Mouse (Mus musculus): ENCODE data around the gene Adgrd1. TPM values are rescaled to one million over a fixed set of nuclear protein-coding genes. Genes with fewer than 3 reads are reported as not detected.

Gene Adgrd1
- total and polyA plus RNA-seq, 2 experiments from 2014 or later, result 0.17 to 0.77 TPM

DNA sequence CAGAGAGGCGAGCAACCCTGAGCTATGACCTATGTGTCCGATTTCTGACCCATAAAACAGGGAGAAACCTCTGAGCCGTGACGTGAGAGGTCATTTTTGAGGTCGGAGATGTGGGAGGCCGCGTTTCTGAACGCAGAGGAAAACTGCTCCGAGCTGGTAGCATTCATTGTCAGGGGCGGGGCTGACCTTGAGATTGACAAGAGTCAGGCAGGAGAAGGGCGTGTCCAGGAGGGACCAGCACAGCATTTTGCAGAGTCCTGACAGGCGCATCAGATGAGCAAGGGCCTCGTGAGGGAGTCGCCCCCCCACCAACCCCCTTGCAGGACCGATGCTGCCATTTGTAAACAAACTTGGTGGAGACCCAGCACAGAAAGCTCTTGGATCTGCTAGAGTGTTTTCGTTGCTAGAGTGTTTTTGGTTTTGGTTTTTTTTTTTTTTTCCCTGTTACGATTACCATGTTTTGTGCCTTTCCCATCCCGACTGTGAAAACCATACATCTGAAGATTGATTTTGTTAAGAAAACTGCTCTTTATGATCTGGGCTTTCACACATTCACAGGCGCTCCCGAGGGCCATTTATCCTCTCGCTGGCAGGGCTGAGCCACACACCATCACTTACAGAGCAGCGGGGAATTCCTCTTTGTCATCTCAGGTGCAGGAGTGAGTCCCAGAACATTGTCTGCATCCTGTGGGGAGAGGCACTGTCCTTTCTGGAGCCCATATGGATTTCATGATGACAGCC, 121.1 kb downstream of the Adgrd1 start:
- Histone ChIP-seq H3K9me3 (ENCODE audit: low read length) (no peaks in the 10 kb centered on the region), H3K36me3 (ENCODE audit: insufficient read depth, low read length) (no peaks in the 10 kb centered on the region), H3K27me3 (ENCODE audit: insufficient read depth, low read length) (no peaks in the 10 kb centered on the region), H3K4me3 (ENCODE audit: low read depth, low read length) (no peak overlapping the region), H3K9ac (replicated peaks; ENCODE audit: low read length, poor library complexity, severe bottlenecking) (no peak overlapping the region), H3K4me2 (ENCODE audit: low read depth, low read length, poor library complexity, severe bottlenecking) (no peak overlapping the region), H3K27ac (ENCODE audit: low read depth, low read length) (no peak overlapping the region), H3K4me1 (ENCODE audit: insufficient read depth, low read length) (peaks cover 13% of the 10 kb centered on the region; the same call in 1 of the 2 replicates)
- DNase-seq (ENCODE audit: low spot score), result no peak
- ATAC-seq (ENCODE audit: low FRiP score), result no peak
- no peak for TF ChIP-seq CTCF (IDR thresholded peaks at IDR 0.05)
- 17% methylated on average over 22 of the region's 22 CpGs for WGBS

DNA sequence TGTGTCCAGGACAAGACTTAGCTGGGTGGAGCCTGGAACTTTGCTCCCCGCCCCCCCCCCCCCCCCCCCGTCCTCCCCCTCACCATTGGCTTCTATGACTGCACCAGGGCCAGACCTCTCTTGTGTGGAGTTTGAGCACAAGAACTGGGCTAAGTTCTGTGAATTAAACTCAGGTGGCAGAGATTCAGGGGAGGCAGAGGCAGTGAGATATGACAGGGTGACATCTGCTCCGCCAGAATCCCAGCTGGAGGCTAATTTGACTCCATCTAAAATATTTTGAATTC, 121.6 kb downstream of the Adgrd1 start:
- Histone ChIP-seq H3K27me3 (ENCODE audit: insufficient read depth, low read length) (no peaks in the 10 kb centered on the region), H3K9ac (replicated peaks; ENCODE audit: low read length, poor library complexity, severe bottlenecking) (no peak overlapping the region), H3K4me1 (ENCODE audit: insufficient read depth, low read length) (peaks cover 13% of the 10 kb centered on the region; the same call in 1 of the 2 replicates), H3K4me3 (ENCODE audit: low read depth, low read length) (no peak overlapping the region), H3K27ac (ENCODE audit: low read depth, low read length) (no peak overlapping the region), H3K9me3 (ENCODE audit: low read length) (no peaks in the 10 kb centered on the region), H3K4me2 (ENCODE audit: low read depth, low read length, poor library complexity, severe bottlenecking) (no peak overlapping the region), H3K36me3 (ENCODE audit: insufficient read depth, low read length) (no peaks in the 10 kb centered on the region)
- peak; percentile 38 for DNase-seq (ENCODE audit: low spot score)
- WGBS, result 29% methylated on average over 1 of the region's 3 CpGs
- no peak for ATAC-seq (ENCODE audit: low FRiP score)
- TF ChIP-seq CTCF (IDR thresholded peaks at IDR 0.05), result no peak

DNA sequence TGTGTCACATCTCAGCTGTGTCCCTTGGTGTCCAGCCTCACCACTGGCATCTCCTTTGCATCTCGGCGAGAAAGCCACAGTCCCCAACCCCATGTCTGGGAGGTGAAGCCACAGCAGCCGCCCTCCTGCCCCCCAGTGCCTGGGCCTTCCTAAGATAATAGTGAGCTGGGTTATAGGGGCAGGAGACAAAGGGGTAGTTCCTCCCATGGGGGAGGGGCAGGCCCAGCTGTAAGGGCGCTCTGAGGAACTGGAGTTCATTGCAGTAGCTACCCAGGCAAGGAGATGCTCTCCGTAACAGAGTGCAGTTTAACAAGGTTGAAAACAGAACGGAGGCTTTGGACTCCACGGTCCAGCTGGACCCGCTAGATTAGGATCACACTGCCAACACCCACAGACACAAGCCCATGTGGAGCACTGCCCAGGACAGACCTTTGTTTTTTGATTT, 122.0 kb downstream of the Adgrd1 start:
- no peak for TF ChIP-seq CTCF (IDR thresholded peaks at IDR 0.05)
- Histone ChIP-seq H3K9me3 (ENCODE audit: low read length) (no peaks in the 10 kb centered on the region), H3K9ac (replicated peaks; ENCODE audit: low read length, poor library complexity, severe bottlenecking) (no peak overlapping the region), H3K27ac (ENCODE audit: low read depth, low read length) (no peak overlapping the region), H3K4me3 (ENCODE audit: low read depth, low read length) (no peak overlapping the region), H3K4me2 (ENCODE audit: low read depth, low read length, poor library complexity, severe bottlenecking) (no peak overlapping the region), H3K27me3 (ENCODE audit: insufficient read depth, low read length) (no peaks in the 10 kb centered on the region), H3K36me3 (ENCODE audit: insufficient read depth, low read length) (no peaks in the 10 kb centered on the region), H3K4me1 (ENCODE audit: insufficient read depth, low read length) (peaks cover 13% of the 10 kb centered on the region; the same call in 1 of the 2 replicates)
- no peak for DNase-seq (ENCODE audit: low spot score)
- peak; percentile 27; the same call in 1 of the 2 replicates for ATAC-seq (ENCODE audit: low FRiP score)
- WGBS, result 14% methylated on average over 8 of the region's 8 CpGs

DNA sequence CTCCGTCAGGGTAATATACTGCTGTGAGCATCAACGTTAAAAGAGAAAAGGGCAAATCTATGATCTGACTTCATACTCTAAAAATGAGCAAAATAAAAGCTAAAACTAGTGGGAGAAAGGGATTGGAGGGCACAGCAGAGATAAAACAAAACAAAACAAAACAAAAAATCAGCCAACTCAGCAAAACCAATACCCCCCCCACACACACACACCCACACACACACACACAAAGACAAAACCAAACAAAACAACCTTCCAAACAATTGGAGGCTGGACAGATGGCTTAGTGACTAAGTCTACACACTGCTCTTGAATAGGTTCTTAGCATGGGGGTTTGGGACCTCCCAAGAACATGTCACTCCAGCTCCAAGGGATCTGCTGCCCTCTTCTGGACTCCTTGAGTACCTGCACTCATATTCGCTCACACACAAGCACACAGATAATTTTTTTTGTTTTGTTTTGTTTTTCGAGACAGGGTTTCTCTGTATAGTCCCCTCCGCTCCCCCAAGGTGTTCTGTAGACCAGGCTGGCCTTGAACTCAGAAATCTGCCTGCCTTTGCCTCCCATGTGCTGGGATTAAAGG, 122.7 kb downstream of the Adgrd1 start:
- Histone ChIP-seq H3K4me2 (ENCODE audit: low read depth, low read length, poor library complexity, severe bottlenecking) (no peak overlapping the region), H3K27ac (ENCODE audit: low read depth, low read length) (no peak overlapping the region), H3K9me3 (ENCODE audit: low read length) (no peaks in the 10 kb centered on the region), H3K27me3 (ENCODE audit: insufficient read depth, low read length) (no peaks in the 10 kb centered on the region), H3K4me3 (ENCODE audit: low read depth, low read length) (no peak overlapping the region), H3K9ac (replicated peaks; ENCODE audit: low read length, poor library complexity, severe bottlenecking) (no peak overlapping the region), H3K4me1 (ENCODE audit: insufficient read depth, low read length) (peaks cover 8% of the 10 kb centered on the region), H3K36me3 (ENCODE audit: insufficient read depth, low read length) (no peaks in the 10 kb centered on the region)
- ATAC-seq (ENCODE audit: low FRiP score), result no peak
- DNase-seq (ENCODE audit: low spot score), result no peak
- TF ChIP-seq CTCF (IDR thresholded peaks at IDR 0.05), result peak; percentile 45; the same call in 1 of the 2 replicates
- 77% methylated on average over 5 of the region's 5 CpGs for WGBS

DNA sequence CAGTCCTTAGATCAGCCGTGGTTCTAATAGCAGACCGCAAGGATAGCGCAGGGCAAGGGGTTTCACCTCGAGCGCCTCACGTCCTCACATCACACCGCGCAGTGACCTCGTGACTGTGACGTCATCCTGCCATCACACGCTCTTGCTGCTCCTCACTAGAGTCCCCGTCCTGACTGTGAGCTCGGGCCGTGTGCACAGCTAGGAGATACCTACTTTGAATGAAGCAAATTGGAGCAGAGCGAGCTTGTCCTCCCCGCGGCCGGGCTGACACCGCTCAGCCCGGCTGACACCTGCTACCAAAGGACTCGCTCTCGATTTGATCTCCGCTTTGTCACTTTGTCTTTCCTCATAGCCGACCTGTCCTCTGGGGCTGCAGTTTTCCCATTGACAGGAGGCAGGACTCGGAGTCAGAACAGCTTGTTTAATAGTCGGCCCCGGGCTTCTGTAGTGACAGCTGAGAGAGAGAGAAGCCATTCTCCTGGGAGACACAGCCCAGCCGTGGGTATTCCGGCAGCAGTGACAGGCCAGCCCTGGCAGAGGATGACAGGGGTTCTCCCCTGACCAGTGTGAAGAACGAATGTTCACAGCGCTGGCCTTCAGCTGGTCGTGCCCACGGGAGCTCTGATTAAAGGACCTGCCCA, 129.4 kb downstream of the Adgrd1 start:
- Histone ChIP-seq H3K9ac (replicated peaks; ENCODE audit: low read length, poor library complexity, severe bottlenecking) (no peak overlapping the region), H3K4me2 (ENCODE audit: low read depth, low read length, poor library complexity, severe bottlenecking) (no peak overlapping the region), H3K27ac (ENCODE audit: low read depth, low read length) (no peak overlapping the region), H3K4me3 (ENCODE audit: low read depth, low read length) (no peak overlapping the region), H3K36me3 (ENCODE audit: insufficient read depth, low read length) (no peaks in the 10 kb centered on the region), H3K4me1 (ENCODE audit: insufficient read depth, low read length) (peaks cover 4% of the 10 kb centered on the region; the same call in 1 of the 2 replicates), H3K9me3 (ENCODE audit: low read length) (no peaks in the 10 kb centered on the region), H3K27me3 (ENCODE audit: insufficient read depth, low read length) (no peaks in the 10 kb centered on the region)
- DNase-seq (ENCODE audit: low spot score), result no peak
- 66% methylated on average over 33 of the region's 33 CpGs for WGBS
- ATAC-seq (ENCODE audit: low FRiP score), result peak; percentile 31; the same call in 1 of the 2 replicates
- TF ChIP-seq CTCF (IDR thresholded peaks at IDR 0.05), result no peak

DNA sequence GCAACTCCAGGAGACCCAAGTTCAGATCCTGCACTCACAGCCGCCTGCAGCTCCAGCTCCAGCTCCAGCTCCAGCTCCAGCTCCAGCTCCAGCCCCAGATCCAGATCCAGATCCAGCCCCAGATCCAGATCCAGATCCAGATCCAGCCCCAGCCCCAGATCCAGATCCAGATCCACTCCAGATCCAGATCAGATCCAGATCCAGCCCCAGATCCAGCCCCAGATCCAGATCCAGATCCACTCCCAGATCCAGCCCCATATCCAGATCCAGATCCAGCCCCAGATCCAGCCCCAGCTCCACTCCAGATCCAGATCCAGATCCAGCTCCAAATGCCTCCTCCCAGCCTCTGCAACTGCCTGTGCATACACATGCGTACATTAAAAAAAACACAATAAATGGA, 131.6 kb downstream of the Adgrd1 start:
- Histone ChIP-seq H3K27me3 (ENCODE audit: insufficient read depth, low read length) (no peaks in the 10 kb centered on the region), H3K4me1 (ENCODE audit: insufficient read depth, low read length) (peaks cover 4% of the 10 kb centered on the region; the same call in 1 of the 2 replicates), H3K36me3 (ENCODE audit: insufficient read depth, low read length) (no peaks in the 10 kb centered on the region), H3K9ac (replicated peaks; ENCODE audit: low read length, poor library complexity, severe bottlenecking) (no peak overlapping the region), H3K27ac (ENCODE audit: low read depth, low read length) (no peak overlapping the region), H3K4me2 (ENCODE audit: low read depth, low read length, poor library complexity, severe bottlenecking) (no peak overlapping the region), H3K4me3 (ENCODE audit: low read depth, low read length) (no peak overlapping the region), H3K9me3 (ENCODE audit: low read length) (no peaks in the 10 kb centered on the region)
- no peak for TF ChIP-seq CTCF (IDR thresholded peaks at IDR 0.05)
- DNase-seq (ENCODE audit: low spot score) (no peak), ATAC-seq (ENCODE audit: low FRiP score) (no peak)
- WGBS, result 93% methylated on average over 2 of the region's 2 CpGs

Data from midbrain, postnatal 0 days (tissue).